Mouse (Mus musculus) v-Abl transformed pro-B cells (cell line): Measurements from ENCODE around the gene Hipk4.

Source experiments
- in situ Hi-C, 2 experiments: fragments of 400-800 bp; cut with MboI; formaldehyde crosslinking; loops; one replicate each; pipeline ENCODE4 v1.15.1; 2025; ENCODE audit not compliant: unreplicated experiment in 2 of 2

Gene Hipk4

GRCm38 (mm10) chr7:27574124-27574880 is 51.2 kb downstream of the Hipk4 start:
- in situ Hi-C loops: no loop called here

GRCm38 (mm10) chr7:27576914-27577313 is 53.8 kb downstream of the Hipk4 start:
- in situ Hi-C loops: loop anchor here (5.0 to 25.0 kb wide), 6 partner anchors 35 to 390 kb away; partner anchors contain the start of genes BC024978 (in 1 of the 2), Gm21983 (in 1 of the 2), Ltbp4 (in 1 of the 2) and Mia (in 1 of the 2)

- in situ Hi-C loops: loop anchor here (5.0 to 25.0 kb wide), 6 partner anchors 35 to 390 kb away; partner anchors contain the start of genes BC024978 (in 1 of the 2), Gm21983 (in 1 of the 2), Ltbp4 (in 1 of the 2) and Mia (in 1 of the 2)
Observed at GRCm38 (mm10) chr7:27577589-27577988, 54.5 kb downstream of the Hipk4 start.

GRCm38 (mm10) chr7:27578465-27578864 is 55.4 kb downstream of the Hipk4 start:
- in situ Hi-C loops: loop anchor here (5.0 to 25.0 kb wide), 6 partner anchors 36 to 391 kb away; partner anchors contain the start of genes BC024978 (in 1 of the 2), Gm21983 (in 1 of the 2), Ltbp4 (in 1 of the 2) and Mia (in 1 of the 2)

GRCm38 (mm10) chr7:27580380-27581174 is 57.5 kb downstream of the Hipk4 start:
- in situ Hi-C loops: loop anchor here (5.0 to 25.0 kb wide), 3 partner anchors 143 to 393 kb away; partner anchors contain the start of genes BC024978 (in 1 of the 2), Gm21983 (in 1 of the 2), Ltbp4 (in 1 of the 2) and Mia (in 1 of the 2)
